Mouse (Mus musculus): Measurements from ENCODE around the gene Cwc25. TPM values are rescaled to one million over a fixed set of nuclear protein-coding genes. Genes with fewer than 3 reads are reported as not detected.
A peak's percentile ranks its signal among the peaks of the same experiment; 100 is the strongest.

Gene Cwc25
- polyA plus RNA-seq, 1 experiment from 2014 or later: 19.4 TPM

DNA sequence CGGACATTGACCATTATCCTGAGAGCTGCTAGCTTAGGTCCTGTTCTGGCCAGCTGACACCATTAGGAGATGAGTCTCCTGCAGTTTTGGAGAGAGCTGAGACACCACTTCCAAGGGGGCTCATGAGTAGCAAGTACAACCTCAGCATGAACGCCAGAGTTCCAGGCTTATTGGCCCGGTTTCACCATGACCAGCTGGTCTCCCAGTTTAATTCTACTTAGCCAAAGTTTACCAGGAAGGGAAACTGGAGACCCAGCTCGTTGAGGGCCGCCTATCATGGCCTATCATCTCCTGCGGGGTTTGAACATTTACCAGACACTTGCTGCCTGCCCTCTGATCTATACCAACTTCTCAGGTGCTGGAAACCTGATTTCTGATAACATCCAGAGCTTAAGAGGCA lies 41.3 kb upstream of the Cwc25 start:
- Histone ChIP-seq H3K27me3 (ENCODE audit: insufficient read depth, poor library complexity, severe bottlenecking) (no peaks in the 10 kb centered on the region), H3K27ac (peak overlapping the region; percentile 63), H3K36me3 (peaks cover 33% of the 10 kb centered on the region), H3K4me1 (replicated peaks) (peaks cover 88% of the 10 kb centered on the region), H3K4me3 (peak overlapping the region; percentile 14; the same call in 1 of the 2 replicates), H3K9me3 (no peaks in the 10 kb centered on the region)
- no peak for DNase-seq (ENCODE audit: low spot score)
- 50% methylated on average over 6 of the region's 6 CpGs for WGBS

GRCm38 (mm10) chr11:97806613-97806964 lies 40.2 kb upstream of the Cwc25 start:
- 58% methylated on average over 7 of the region's 7 CpGs for WGBS
- peaks cover 33% of the 10 kb centered on the region for H3K36me3 ChIP-seq
- no peaks in the 10 kb centered on the region for H3K27me3 ChIP-seq (ENCODE audit: insufficient read depth, poor library complexity, severe bottlenecking)
- no peak for DNase-seq (ENCODE audit: low spot score)
- peak overlapping the region; percentile 68 for H3K27ac ChIP-seq
- peak overlapping the region; percentile 26; the same call in 1 of the 2 replicates for H3K4me3 ChIP-seq
- H3K9me3 ChIP-seq: no peaks in the 10 kb centered on the region
- peaks cover 88% of the 10 kb centered on the region for H3K4me1 ChIP-seq (replicated peaks)

DNA sequence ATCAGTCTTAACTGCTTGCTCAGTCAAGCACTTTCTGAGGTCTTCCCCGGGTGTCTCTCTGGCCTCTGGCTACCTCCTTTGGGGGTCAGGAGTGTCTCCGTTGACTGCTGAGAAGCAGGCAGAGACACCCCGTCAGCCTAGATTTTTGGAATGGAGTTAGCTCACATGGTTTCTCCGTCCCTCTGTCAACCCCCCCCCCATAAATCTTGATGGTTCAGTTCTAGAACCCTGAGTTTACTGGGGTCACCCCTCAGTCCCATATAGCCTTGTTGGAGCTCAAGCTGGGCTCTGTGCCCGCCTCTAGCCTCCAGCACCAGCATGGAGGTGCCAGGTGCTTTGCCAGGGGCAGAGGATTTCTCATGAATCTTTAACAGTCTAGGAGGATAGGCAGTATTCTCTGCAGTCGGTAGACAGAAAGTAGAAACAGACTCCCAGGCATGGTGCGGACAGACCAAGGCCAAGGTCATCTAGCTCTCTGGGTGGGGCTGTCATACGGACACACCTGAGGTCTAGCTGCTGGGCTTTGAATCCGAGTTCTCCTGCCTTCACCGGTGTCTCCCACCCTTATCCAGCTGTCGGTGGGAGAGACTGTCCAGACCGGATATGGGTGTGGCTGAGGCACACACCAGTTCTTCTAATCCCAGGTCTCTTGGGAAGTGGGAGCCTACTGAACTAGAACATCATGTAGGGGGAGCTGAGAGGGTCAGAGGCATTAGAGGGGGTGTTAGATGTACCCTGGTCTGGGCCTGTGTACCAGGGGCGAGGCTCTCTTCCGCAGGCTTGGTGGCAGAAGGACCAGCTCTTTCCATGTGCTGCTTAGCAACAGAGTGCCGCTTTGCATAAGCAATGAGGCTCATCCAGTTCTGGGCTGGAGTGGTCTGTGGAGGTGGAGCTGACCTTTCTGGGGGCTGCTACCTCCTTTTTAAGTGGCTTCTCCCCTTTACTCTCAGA lies 39.6 kb upstream of the Cwc25 start:
- DNase-seq (ENCODE audit: low spot score): no peak
- Histone ChIP-seq H3K4me1 (replicated peaks) (peaks cover 88% of the 10 kb centered on the region), H3K36me3 (peaks cover 33% of the 10 kb centered on the region), H3K27ac (peak overlapping the region; percentile 68), H3K9me3 (no peaks in the 10 kb centered on the region), H3K4me3 (peak overlapping the region; percentile 26; the same call in 1 of the 2 replicates), H3K27me3 (ENCODE audit: insufficient read depth, poor library complexity, severe bottlenecking) (no peaks in the 10 kb centered on the region)
- WGBS: 53% methylated on average over 15 of the region's 15 CpGs

DNA sequence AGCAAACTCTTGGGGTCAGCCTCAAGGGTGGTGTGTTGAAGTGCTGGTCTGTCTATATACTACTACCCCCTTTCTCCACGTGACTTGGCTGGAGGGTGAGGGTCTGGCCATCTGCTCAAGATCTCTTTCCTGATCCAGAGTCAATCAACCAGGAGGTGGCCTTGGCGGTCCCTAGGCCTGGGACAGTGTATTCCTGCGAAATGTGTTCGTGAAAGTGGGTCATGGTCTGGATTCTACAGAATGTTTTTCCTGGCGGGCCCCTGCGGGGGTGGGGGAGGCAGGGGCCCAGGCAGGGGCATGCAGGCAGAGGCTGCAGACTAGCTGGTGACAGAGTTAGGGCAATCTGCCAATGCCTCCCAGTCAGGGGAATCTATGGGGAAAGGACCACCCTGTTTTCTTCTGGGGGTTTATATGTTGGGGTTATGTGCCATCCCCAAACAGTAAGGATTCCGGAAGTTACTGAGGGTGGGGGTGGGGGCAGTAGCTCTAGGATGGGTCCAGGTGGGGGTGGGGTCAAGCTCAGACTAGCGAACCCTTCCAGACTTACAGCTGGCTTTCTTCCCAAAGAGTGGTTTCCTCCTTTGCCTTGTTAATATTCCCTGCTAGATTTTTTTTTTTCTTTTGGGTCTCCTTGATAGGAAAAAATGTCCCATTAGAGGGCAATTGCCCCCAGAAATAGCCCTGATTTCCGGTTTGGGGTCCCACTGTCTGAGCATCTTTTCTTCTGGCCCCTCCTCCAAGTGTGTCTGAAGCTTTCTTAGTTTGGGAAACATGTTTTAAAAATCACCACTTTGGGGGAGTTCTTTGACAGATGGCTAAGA lies 38.7 kb upstream of the Cwc25 start:
- DNase-seq (ENCODE audit: low spot score): no peak
- Histone ChIP-seq H3K4me3 (peak overlapping the region; percentile 26; the same call in 1 of the 2 replicates), H3K27me3 (ENCODE audit: insufficient read depth, poor library complexity, severe bottlenecking) (no peaks in the 10 kb centered on the region), H3K9me3 (no peaks in the 10 kb centered on the region), H3K36me3 (peaks cover 33% of the 10 kb centered on the region), H3K27ac (peak overlapping the region; percentile 68), H3K4me1 (replicated peaks) (peaks cover 83% of the 10 kb centered on the region)
- 38% methylated on average over 9 of the region's 9 CpGs for WGBS

DNA sequence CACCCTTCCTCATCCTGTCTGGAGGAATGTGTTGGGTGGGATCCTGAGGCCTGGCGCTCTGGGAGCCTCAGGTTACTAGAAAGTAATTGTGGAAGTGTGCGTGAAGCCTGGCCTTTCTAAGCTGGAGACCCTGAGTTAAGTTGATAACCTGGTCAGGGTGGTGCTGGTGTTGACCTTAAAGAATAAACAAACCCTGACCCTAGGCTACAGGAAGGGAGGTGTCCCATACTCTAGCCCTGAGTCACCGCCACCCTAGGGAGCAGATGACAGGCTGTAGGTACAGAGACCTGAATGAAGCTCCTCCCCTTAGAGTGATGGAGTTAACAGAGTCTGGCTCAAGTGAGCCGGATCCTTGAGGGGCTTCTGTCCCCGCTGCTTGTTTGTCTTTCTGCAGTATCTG lies 37.5 kb upstream of the Cwc25 start:
- Histone ChIP-seq H3K36me3 (peaks cover 22% of the 10 kb centered on the region), H3K9me3 (no peaks in the 10 kb centered on the region), H3K27me3 (ENCODE audit: insufficient read depth, poor library complexity, severe bottlenecking) (no peaks in the 10 kb centered on the region), H3K27ac (peak overlapping the region; percentile 68; the same call in 1 of the 2 replicates), H3K4me3 (no peak overlapping the region), H3K4me1 (replicated peaks) (peaks cover 80% of the 10 kb centered on the region)
- 77% methylated on average over 5 of the region's 5 CpGs for WGBS
- no peak for DNase-seq (ENCODE audit: low spot score)

DNA sequence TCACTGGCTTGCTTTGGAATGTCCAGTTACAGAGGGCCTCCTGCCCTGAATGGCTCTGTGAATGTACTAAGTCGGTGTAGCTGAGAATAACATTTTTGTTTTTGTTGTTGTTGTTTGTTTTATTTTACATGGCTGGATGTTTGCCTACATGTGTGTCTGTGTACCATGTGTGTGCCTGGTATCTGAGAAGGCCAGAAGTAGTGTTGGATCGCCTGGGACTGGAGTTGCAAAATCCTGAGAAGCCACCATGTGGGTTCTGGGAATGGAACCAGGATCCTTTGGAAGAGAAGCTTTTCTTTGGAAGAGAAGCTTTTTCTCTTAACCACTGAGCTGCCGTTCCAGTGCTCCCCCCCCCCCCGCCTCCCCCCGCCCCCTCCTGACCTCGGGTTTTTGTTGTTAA lies 36.1 kb upstream of the Cwc25 start:
- no peak for DNase-seq (ENCODE audit: low spot score)
- Histone ChIP-seq H3K4me3 (no peak overlapping the region), H3K27ac (no peak overlapping the region), H3K36me3 (peaks cover 9% of the 10 kb centered on the region), H3K9me3 (no peaks in the 10 kb centered on the region), H3K27me3 (ENCODE audit: insufficient read depth, poor library complexity, severe bottlenecking) (no peaks in the 10 kb centered on the region), H3K4me1 (replicated peaks) (peaks cover 75% of the 10 kb centered on the region)
- 42% methylated on average over 6 of the region's 6 CpGs for WGBS

GRCm38 (mm10) chr11:97802194-97802470 lies 35.8 kb upstream of the Cwc25 start:
- no peaks in the 10 kb centered on the region for H3K9me3 ChIP-seq
- H3K36me3 ChIP-seq: peaks cover 5% of the 10 kb centered on the region
- no peak for DNase-seq (ENCODE audit: low spot score)
- WGBS: 52% methylated on average over 1 of the region's 1 CpGs
- 0 out of 2 replicates have a peak overlapping the region, but pooled peaks have one; percentile 85 for H3K4me3 ChIP-seq
- H3K4me1 ChIP-seq (replicated peaks): peaks cover 72% of the 10 kb centered on the region
- H3K27me3 ChIP-seq (ENCODE audit: insufficient read depth, poor library complexity, severe bottlenecking): no peaks in the 10 kb centered on the region
- 0 out of 2 replicates have a peak overlapping the region, but pooled peaks have one; percentile 19 for H3K27ac ChIP-seq

DNA sequence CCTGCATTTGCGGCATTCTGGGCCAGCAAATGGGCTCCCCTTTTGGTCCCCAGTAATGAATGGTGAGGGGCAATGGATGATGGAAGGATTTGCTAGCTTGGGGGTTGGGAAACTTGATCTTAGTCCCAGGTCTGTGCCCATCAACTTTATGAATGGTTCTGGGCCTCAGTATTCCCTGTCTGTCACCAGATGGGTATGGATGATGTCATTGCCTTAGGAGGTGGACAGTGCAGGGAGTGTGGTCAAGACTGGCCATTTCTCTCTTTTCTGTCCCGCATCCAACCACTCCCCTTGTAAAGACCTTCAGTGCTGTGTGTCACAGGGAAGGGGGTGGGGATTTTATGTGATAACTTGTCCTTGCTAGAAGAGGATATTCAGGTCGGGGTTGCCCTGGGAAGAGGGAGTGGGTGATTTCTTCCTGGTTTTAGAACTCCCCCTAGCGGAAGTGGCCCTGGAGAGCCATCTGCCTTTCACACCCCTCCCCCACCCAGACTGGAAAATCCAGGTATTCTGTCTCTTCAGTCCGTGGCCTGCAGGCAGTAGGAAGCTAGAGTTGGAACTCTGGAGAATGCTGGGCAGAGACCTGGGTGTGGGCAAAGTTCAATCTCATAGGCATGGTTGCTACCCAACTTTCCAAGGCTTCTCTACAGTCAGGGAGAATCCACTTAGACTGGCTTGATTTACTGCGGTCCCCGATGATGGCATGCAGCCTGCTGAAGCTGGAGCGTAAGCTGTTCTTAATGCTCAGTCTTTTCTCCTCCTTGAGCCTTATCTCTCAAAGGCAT lies 35.2 kb upstream of the Cwc25 start:
- Histone ChIP-seq H3K4me3 (peak overlapping the region; percentile 85), H3K9me3 (no peaks in the 10 kb centered on the region), H3K36me3 (no peaks in the 10 kb centered on the region), H3K27me3 (ENCODE audit: insufficient read depth, poor library complexity, severe bottlenecking) (no peaks in the 10 kb centered on the region), H3K4me1 (replicated peaks) (peaks cover 67% of the 10 kb centered on the region), H3K27ac (peak overlapping the region; percentile 95)
- 41% methylated on average over 8 of the region's 8 CpGs for WGBS
- peak; percentile 52 for DNase-seq (ENCODE audit: low spot score)

DNA sequence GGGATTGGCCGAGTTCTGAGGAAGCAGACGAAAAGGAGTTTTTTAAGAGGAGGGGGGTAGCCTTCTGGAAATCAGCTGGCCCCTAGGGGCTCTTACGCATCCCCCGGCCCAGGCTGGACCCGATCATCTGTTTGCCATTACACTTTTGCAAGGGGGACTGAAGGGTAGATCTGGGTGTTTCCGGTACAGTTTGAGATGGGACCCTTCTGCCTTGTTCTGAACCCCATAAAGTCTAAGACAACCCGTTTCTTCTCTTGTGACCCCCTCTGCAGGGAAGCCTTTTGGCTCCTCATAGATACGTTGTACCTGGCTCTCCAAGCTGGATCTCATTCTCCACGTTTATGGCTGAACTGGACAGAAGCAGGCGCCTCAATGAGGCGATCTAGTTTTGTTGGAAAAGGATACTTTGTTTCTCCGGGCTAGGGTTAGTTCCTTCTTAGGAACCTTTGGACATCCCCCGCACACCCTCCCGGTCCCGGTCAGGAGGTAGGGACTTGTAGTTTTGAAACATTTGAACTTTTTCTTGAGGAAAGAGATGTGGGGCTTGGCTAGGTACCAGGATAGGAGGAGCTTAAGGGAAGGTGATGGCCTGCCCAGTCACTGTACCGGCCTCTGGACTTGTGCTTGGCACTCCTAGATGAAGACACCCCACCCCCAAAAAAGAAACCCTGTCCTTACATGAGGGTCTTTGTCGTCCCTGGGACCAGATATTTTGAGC lies 34.5 kb upstream of the Cwc25 start:
- Histone ChIP-seq H3K4me1 (replicated peaks) (peaks cover 60% of the 10 kb centered on the region), H3K27ac (peak overlapping the region; percentile 95), H3K4me3 (peak overlapping the region; percentile 85), H3K9me3 (no peaks in the 10 kb centered on the region), H3K27me3 (ENCODE audit: insufficient read depth, poor library complexity, severe bottlenecking) (no peaks in the 10 kb centered on the region), H3K36me3 (no peaks in the 10 kb centered on the region)
- 9% methylated on average over 17 of the region's 17 CpGs for WGBS
- DNase-seq (ENCODE audit: low spot score): no peak

GRCm38 (mm10) chr11:97799994-97800690 lies 33.8 kb upstream of the Cwc25 start:
- Histone ChIP-seq H3K36me3 (no peaks in the 10 kb centered on the region), H3K4me1 (replicated peaks) (peaks cover 53% of the 10 kb centered on the region), H3K9me3 (no peaks in the 10 kb centered on the region), H3K27me3 (ENCODE audit: insufficient read depth, poor library complexity, severe bottlenecking) (no peaks in the 10 kb centered on the region), H3K27ac (peak overlapping the region; percentile 95), H3K4me3 (peak overlapping the region; percentile 85)
- WGBS: under 1% methylated on average over 31 of the region's 43 CpGs
- DNase-seq (ENCODE audit: low spot score): peak; percentile 74

DNA sequence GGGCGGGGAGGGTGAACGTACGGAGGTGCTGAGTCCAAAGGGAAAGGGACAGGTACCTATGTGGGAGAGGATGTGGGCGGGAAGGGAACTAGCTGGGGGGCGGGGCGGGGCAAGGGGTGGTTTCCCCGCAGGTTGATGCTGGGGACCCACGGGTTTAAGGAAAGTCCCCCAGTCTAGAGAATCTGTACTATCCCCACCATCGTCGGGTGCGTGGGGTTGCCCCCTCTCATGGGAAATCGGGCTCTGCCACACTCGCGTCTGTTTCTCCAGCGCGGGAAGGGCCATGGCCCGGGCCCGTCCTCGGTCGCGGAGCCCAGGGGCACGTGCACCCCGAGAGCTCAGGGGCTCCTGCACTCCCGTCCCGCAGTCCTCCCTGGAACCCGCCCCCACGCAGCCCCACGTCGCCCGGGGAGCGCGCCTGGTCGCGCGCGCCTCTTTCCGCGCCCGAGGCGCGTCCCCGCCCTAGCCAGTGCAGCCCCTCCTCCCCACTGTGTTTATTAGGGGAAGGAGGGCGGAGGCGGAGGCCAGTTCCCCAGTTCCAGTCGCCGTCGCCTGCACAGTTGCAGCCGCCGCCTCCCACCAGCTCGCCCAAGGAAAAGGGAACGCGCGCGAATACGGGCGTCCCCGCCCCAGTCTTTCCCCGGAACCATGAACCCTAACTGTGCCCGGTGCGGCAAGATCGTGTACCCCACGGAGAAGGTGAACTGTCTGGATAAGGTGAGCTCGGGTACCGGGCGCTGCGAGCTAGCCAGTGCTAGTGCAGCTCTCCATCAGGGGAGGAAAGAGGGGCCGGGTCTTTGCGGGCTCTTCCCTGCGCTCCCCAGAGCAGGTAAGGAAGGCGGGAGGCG lies 33.0 kb upstream of the Cwc25 start:
- peak; percentile 83 for DNase-seq (ENCODE audit: low spot score)
- Histone ChIP-seq H3K4me3 (peak overlapping the region; percentile 85), H3K36me3 (no peaks in the 10 kb centered on the region), H3K4me1 (replicated peaks) (peaks cover 45% of the 10 kb centered on the region), H3K9me3 (no peaks in the 10 kb centered on the region), H3K27me3 (ENCODE audit: insufficient read depth, poor library complexity, severe bottlenecking) (no peaks in the 10 kb centered on the region), H3K27ac (peak overlapping the region; percentile 95)
- WGBS: under 1% methylated on average over 71 of the region's 71 CpGs

All from hindbrain, embryonic 10.5 days (tissue).